Mouse (Mus musculus): Measurements from ENCODE around the gene Fbxo27.
"Not testable (repeated sequence)": the region's sequence is repeated elsewhere in the genome, so short reads cannot be mapped to it uniquely, and the experiment has no call there.

Fbxo27 gene

DNA sequence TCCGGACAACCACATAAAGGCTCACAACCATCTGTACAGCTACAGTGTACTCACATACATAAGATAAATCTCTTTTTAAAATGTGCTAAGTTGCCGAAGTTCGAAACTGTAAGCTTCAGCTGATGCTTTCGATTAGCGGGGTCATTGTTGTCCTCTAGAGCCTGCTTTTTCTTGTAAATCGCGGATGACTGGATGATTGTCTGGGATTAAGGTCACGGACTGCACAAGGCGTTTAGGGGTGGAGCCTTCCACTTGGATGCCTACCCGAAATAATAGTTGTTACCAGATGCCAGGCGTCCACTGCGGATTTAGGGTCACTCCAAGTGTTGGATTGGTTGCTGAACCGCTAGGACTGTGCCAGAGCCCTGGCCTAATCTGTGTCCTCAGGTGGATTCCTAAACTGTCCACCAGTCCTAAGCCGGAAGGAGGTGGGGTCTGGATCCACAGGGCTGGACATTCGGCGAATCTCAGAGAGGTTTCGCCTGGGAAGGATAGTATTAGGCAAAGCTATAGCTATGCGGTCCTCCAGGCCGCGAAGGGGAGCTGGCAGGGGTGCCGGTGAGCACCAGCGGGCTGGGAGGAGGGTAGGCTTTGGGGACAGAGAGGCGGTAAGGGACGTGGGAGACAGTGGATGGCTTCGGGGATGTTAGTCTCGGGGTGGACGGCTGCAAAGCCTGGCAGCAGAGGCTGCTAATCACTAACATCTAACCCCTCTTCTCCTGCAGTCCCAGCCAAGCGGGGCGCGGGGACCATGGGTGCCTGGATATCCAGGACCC is at the start of gene Fbxo27:
Gene Fbxo27 (plus strand): TSS at position 305 of the 776 bp plus-strand sequence.
- in situ Hi-C loops (cut with MboI): no loop called here

DNA sequence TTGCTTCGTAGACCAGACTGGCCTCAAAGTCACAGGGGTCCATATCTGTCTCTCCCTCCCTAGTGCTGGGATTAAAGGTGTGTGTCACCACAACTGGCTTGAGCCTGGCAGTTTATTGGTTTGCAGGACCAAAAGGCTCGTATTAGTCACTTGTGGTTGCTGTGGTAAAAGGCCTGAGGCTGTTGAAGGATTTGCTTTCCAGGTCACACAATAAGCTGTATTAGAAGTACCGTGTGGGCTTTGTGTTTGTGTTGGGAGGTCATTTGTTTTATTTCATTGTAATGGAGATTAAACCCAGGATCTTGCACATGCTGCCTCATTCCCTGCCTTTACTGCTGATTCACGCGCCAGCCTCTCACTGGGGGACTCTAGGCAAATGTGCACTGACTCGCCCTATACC is 47.3 kb upstream of the Fbxo27 start:
- in situ Hi-C loops (cut with MboI): no loop called here

DNA sequence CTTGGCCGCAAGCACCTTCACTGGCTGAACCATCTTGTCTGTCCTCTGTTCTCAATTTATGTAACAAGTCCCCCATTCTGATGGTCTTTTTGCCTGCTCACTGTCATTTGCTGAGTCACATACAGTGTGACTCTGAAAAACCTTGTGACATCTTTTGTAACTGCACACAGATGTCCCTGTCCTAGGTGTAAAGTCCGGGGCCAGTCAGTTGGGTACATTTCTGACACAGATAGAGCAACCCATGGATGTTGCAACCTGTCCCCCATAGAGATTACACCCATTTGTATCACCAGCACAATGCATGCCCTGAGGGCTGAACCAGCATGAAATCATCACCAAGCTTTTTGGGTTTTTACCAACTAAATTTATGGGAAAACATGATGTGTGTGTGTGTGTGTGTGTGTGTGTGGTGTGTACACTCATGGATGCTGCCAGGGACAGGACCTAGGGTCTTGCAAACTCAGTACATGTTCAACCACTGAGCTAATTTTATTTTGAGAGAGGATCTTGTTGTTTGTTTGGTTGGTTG is 46.6 kb upstream of the Fbxo27 start:
- in situ Hi-C loops (cut with MboI): no loop called here

DNA sequence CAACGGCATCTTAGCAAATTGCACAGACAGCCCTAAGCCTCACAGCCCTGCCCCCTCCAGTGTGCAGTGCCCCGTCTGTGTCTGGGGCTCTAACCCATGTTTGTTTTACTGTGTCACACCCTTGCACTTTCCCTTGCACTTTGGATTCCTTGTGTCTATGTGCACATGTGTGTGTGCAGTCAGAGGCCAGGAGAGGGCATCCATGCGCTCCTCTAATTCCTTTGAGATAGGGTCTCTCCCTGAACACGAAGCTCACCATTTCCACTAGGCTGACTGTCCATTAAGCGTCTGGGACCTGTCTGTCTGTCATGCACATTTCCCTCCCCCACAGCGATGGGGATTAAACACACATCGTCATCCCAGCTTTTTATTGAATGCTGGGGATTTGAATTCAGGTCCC is 45.6 kb upstream of the Fbxo27 start:
- in situ Hi-C loops (cut with MboI): no loop called here

DNA sequence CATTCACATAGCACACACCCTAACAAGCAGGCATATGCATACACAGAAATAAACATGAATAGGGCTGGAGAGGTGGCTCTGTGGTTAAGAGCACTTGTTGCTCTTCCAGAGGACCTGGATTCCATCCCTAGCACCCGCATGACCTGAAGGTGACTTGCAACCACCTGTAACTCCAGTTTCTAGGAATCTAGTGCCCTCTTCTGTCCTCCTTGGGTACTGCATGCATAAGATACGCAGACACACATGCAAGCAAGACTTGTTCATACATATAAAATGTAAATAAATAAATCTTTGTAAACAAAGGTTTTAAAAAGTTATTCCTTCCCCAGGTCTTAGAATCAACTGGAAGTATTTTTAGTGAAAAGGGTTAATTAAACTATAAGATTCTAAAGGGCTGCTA is 41.5 kb upstream of the Fbxo27 start:
- in situ Hi-C loops (cut with MboI): no loop called here

DNA sequence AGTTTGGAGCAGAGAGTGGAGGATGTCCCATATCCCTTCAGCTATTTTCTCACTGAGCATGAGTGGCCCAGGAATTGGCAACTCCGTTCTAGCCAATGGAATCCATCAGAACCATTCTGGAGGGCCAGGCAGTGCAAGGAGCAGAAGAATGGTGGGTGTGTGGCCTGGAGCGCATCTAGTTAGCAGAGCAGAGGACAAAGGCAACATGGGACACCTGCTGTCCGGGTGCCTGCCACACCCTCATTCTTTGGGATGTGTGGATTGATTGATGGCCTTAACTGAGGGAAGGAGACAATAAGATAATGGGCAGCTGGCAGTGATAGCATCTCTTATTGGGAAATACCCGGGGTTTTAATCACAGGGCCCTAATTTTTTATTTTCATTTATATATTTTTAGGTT is 36.2 kb upstream of the Fbxo27 start:
- in situ Hi-C loops (cut with MboI): no loop called here

DNA sequence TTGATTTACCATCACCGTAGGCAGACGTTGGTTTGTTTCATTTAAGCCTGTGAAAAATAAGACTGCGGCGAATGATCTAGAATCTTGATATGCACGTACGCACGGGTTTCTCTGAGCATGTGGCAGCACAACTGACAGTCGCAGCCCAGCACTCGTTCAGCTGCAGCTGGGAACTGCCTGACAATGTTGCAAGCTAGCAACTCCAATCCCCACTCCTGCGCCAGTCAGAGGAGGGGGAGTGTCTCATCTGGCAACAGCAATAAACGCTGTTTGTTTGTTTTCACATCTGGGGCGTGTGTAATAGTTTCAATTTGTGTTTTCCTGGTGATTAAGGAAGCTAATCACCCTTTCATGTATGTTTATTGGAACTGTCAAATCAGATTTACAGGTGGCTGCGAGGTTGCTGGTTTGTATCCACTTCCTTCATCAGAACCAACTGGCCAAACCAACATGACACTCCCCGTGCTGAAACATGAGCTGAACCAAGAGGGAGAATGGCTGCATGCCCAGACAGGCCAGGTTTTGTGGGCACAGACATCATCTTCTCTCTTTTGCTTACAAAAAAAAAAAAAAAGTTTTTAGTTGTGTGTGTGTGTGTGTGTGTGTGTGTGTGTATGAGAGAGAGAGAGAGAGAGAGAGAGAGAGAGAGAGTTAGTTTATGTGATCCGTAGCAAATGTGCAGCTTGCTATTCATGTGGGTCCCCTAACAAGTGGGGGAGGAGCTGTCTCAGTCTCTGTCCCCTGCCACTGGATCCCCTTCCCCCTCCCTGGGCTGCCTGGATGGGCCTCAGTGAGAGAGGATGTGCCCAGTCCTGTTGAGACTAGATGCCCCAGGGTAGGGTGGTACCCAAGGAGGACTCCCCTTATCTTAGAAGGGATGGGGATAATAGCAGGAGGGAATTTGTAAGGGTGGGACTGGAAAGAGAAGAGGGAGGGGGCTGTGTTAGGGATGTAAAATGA is 26.7 kb upstream of the Fbxo27 start:
- in situ Hi-C loops (cut with MboI): no loop called here

DNA sequence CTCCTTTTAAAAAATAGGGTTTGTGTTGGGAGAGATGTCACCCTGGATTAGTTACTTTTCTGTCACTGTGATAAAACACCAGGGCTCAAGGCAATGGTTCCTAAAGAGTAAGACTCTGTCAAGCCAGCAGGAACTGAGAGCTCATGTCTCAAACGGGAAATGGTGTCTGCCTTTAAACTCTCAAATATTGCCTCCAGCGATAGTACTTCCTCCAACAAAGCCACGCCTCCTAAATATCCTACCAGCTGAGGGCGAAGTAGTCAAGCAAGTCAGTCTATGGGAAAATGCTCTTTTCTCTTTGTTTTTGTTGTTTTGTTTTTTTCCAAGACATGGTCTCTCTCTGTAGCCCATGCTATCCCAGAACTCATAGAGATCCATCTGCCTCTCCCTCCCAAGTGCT is 21.5 kb upstream of the Fbxo27 start:
- in situ Hi-C loops (cut with MboI): no loop called here

DNA sequence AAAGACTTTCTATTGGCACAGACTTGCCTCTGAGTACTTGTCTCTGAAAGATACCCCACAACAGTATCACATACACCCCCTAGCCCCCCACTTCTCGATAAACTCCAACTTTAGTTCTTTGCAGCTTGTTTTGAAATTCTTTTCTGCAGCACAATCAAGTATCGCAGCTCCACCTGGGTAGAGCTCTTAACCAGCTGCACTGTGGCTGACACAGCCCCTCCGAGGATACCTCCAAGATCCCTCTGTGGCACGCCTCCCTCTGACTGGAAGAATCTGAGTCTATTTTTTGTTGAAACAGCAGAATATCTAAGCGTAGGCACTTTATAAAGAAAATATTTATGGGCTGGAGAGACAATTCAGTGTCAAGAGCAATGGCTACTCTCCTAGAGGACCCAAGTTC is 20.4 kb upstream of the Fbxo27 start:
- in situ Hi-C loops (cut with MboI): no loop called here

DNA sequence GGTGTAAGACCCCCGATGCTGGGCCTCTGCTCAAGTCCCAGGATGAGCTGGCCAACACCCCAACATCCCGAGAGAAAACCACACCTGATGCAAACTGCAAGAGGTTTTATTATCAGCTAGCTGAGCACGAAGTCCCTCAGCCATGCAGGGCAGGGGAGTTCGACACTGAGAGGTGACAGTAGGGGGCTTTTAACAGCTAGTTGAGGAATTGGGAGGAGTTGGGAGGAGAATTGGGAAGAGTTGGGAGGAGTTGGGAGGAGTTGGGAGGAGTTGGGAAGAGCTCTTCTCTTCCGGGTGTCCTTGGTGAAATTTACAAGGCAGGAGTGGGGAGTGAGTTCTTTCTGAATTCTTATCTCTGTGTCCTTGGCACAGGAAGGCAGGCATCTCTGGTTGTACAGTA is 19.9 kb upstream of the Fbxo27 start:
- in situ Hi-C loops (cut with MboI): not testable (repeated sequence)

DNA sequence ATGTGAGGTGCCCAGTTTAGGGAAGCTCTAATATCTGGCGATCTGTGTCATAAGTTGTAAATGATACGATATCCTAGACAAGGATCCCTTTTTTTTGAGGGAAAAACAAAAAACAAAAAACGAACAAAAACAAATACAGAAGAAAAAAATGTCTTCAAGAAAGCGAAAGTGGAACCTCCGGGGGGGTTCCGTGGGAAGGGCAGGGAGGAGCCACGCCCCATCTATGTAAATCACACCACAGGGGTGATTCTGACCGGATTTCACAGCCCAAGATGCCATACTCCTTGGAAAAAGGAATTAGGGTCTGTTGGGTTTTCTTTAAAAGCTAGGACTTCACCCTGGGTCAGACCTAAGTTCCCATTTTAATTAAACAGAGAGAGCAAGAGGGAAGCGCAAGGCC is 17.7 kb upstream of the Fbxo27 start:
- in situ Hi-C loops (cut with MboI): no loop called here

DNA sequence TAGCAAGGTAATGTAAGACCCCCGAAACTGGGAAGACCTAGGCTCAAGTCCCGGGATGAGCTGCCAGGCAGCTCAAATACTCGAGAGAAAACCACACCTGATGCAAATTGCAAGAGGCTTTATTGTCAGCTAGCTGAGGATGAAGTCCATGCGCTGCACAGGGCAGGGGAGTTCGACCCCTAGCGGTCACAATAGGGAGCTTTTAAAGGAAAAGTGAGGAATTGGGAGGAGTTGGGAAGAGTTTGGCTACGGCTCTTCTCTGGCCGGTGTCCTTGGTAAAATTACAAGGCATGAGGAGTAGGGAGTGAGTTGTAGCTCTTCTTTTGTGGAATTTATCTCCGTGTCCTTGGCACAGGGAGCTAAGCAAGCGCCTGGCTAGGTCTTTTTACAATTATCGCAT is 16.9 kb upstream of the Fbxo27 start:
- in situ Hi-C loops (cut with MboI): no loop called here

DNA sequence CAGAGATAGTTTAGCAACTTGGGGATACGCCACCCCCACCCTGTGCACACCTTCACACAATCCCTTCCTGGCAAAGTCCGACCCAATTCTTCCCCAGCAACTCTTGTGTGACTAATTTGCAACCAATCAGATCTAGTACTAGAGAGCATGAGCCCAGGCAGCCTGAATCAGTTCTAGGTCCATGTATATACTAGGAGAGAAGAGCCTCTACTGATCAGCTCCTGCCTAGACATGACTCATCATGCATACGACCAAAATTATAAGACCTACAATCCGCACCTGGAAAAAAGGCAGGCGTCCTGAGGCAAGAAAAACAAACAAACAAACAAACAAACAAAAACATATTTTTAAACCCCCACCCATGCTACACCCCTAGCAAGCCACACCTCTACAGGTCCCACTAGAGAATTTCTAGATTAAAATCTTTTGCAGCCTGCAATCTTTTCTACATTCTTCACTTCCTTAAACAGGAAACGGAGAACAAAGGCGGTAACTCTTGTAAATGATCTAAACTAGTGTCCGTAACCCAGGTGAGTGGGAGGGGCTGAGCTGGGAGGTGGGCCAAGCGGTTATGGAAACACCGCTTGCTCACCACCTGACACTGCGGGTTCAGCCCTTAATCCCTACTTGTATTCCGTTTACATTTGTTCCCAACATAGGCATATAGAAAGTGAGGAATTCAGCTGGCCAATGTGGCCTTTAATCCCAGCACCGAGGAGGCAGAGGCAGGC is 15.7 kb upstream of the Fbxo27 start:
- in situ Hi-C loops (cut with MboI): no loop called here

DNA sequence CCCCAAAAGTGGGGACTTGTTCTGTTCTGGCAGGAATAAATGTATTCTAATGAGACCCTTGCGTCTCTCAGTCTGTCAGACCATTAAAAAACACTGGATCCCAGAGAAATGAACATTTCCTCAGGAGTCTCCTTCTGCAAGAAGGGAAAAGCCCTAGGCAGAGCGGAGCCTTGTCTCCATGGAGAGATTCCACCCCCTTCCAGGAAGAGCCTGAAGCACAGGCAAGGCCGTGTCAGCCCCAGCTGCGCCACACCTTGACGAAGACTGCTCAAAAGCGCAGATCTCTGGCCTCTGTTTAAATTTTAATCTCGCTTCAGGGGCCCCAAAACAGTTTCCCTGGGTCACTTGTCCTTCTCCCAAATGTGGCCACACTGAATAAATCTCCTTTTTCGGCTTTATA is 15.0 kb upstream of the Fbxo27 start:
- in situ Hi-C loops (cut with MboI): no loop called here

DNA sequence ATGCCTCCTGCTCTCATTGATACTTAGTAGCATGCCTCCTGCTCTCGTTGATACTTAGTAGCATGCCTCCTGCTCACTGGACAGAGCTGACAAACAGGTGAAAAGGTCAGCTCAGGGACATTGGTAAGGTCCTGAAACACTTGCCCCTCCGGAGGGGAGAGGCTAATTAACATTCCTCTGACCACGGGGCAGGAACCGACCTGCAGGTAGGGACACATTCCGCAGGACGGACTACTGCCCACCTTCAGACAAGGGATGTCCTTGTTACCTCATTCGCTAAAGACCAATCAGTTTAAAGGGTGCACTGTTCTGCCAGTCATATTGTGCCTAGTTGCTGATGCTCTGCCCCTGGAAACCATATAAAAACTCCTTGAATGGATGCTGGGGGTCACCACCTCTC is 1.6 kb upstream of the Fbxo27 start:
- in situ Hi-C loops (cut with MboI): no loop called here

DNA sequence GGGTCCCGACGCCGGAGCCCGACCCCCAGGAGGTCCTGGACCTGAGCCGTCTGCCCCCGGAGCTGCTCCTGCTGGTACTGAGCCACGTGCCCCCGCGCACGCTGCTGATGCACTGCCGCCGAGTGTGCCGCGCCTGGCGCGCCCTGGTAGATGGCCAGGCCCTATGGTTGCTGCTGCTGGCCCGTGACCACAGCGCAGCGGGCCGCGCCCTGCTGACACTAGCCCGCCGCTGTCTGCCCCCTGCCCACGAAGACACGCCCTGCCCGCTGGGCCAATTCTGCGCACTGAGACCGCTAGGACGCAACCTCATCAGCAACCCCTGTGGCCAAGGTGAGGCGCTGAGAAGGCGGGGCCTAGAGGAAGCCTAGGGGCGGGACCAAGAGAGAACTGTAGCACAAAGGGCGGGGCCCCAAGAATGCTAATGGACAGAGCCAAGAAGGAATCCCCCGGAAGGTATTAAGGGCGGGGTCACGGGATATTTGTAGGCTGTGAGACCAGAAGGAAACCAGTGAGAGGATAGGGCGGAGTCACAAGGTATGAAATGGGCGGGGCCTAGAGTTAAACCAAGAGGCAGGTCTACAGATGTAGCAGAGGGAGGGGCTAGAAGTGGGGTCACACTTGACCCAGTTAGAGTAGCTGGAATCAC is 795 bp downstream of the Fbxo27 start:
- in situ Hi-C loops (cut with MboI): no loop called here

DNA sequence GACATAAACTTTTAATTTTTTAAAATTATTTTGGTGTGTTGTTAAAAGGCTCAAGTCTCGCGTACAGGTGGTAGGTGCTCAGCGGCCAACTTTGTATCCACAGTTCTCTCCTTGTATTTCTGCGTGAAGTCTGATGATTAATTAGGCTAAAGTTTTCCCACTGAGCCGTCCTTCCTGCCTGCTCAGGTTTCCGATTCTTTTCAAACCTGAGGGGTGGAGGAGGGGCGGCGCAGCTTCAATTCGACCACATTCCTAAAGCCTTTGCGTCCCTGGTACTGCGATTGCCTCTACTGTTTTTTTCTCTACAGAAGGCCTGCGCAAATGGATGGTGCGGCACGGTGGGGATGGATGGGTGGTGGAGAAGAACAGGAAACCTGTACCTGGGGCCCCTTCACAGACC is 1.8 kb downstream of the Fbxo27 start:
- in situ Hi-C loops (cut with MboI): no loop called here

DNA sequence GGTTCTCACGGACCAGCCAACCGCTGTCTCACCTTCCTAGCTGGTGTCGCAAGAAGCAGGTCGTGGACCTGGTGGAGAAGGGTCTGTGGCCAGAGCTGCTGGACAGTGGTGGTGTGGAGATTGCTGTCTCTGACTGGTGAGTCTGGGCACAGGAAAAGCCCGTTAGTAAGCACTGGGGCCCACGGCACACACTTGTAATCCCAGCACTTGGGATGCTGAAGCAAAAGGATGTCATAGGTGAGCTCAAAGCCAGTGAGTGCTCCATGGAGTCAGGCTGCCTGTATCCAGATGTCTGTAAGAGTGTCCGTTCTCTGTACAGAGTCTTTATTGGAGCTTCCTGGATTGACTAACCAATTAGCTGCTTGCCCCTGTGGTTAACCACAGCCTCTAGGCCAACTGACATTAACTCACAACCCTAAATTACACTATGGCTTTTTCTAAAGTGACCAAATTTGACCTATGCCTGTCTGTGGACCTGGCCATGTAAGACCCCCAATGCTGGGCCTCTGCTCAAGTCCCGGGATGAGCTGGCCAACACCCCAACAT is 2.4 kb downstream of the Fbxo27 start:
- in situ Hi-C loops (cut with MboI): no loop called here

DNA sequence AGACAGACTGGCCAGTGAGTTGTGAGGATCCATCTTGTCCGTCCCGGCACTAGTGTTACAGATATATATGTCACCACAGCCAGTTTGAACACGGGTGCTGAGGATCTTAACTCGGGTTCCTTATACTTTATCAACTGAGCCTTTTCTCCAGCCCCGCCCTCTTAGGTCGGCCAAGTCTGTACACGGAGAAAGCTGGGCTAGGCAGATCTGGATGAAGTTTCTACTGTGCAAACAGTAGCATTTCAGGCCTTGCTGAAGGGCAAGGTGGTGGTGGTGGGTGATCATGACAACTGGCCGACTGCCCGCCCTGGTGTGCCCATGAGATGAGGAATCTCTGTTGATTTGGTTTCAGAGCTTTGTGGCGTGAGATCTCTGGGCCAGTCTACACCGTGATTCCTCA is 4.6 kb downstream of the Fbxo27 start:
- in situ Hi-C loops (cut with MboI): no loop called here

DNA sequence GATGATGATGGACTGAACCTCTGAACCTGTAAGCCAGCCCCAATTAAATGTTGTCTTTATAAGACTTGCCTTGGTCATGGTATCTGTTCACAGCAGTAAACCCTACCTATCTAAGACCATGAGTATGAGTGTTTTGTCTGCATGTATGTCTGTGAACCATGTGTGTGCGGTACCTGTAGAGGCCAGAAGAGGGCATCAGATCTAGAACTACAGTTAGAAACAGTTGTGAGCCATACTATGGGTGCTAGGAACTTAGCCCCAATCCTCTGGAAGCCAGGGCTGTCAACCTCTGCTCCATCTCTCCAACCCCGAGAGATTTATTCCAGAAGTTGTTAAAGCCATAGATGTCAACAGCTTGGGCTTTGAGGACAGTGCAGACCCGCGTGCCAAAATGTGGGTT is 7.6 kb downstream of the Fbxo27 start:
- in situ Hi-C loops (cut with MboI): no loop called here

DNA sequence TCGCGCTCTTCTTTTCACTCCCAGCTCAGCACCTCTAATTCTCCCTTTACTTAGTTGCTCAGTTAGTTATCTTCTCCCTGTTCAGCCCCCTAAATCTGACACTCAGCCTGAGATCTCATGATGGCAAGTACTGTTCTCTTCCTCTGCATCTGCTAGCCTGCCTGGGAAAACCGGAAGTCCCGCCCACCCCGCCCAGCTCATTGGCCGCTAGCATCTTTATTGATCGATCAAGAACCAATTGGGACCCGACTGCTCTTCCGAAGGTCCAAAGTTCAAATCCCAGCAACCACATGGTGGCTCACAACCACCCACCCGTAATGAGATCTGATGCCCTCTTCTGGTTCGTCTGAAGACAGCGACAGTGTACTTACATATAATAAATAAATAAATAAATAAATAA is 8.7 kb downstream of the Fbxo27 start:
- in situ Hi-C loops (cut with MboI): not testable (repeated sequence)
